Mouse (Mus musculus): ENCODE measurements at regions not wholly inside any gene's neighbourhood (a gene's known extent, or its start where the extent isn't known, plus 50 kb on each side); places are given as distances from the start of the nearest gene placed in this dataset.
"Not testable (repeated sequence)": the region's sequence is repeated elsewhere in the genome, so short reads cannot be mapped to it uniquely, and the experiment has no call there.

DNA sequence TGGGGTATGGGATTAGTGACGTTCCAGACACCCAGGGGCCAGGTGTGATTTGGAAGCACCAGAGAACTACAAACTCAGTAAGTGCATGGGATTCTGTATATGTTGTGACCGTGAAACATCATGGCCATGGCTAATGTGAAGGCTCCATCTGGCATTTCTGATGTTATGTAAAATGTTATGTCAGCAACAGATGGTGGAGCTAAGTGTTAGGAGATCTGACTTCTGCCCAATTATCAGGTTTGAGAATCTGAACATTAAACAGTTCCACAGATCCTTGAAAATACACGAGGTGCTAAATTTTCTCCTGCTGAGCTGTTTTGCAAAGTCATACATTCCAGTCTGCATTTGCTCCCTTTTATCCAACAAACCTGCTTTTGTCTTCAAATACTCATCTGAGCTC, 223.6 kb upstream of the Egfl6 start:
- peaks cover 21% of the 10 kb centered on the region for H3K4me1 ChIP-seq
- no peak overlapping the region for H3K4me3 ChIP-seq (replicated peaks)
- H3K36me3 ChIP-seq (replicated peaks; ENCODE audit: low read length): no peaks in the 10 kb centered on the region
- TF ChIP-seq FLI1 (IDR thresholded peaks at IDR 0.05; ENCODE audit: low read length): no peak
- no peak for TF ChIP-seq GATA1 (IDR thresholded peaks at IDR 0.05; ENCODE audit: borderline replicate concordance, low read length)
- no peaks in the 10 kb centered on the region for H3K9me3 ChIP-seq
- H3K27me3 ChIP-seq (replicated peaks): peaks cover 7% of the 10 kb centered on the region

DNA sequence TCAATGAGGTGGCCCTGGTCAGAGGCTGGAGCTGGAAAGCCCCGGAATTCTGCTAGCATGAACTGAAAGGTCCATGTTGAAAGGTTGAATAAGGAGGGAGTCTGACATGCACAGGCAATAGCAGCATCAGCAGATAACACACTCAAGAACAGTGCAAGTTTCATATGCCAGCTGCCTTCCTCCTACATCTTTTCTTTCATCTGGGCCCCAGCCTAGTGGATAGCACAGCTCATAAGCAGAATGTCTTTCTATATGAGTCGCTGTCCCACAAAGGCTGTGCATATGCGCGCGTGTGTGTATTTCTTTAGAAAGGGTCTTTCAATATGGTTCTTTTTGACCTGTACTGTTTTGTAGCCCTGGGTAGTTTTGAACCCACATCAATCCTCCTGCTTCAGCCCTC, 222.7 kb upstream of the Egfl6 start:
- Histone ChIP-seq H3K4me1 (peaks cover 28% of the 10 kb centered on the region), H3K4me3 (replicated peaks) (no peak overlapping the region)

DNA sequence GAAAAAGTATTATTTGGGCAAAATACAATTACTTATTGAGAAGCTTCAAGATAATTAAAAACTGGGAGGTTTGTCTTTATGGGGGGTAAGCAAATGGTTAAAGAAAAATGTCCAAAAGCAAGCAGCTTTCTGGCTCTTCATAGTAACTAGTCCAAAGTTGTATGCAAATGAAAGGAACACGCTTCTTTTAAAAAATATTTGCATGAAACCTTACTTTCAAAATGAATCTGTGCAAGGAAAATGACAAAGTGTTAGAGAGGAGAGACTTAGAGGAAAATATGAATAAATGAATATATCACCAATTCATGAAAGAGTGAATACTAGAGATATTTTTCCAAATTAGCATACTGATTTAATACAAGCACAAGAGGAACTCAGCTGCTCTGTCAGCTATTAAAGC, 220.4 kb upstream of the Egfl6 start:
- Histone ChIP-seq H3K4me3 (replicated peaks) (no peak overlapping the region), H3K4me1 (peaks cover 45% of the 10 kb centered on the region), H3K27me3 (replicated peaks) (peaks cover 9% of the 10 kb centered on the region), H3K36me3 (replicated peaks; ENCODE audit: low read length) (no peaks in the 10 kb centered on the region), H3K9me3 (no peaks in the 10 kb centered on the region)
- TF ChIP-seq FLI1 (IDR thresholded peaks at IDR 0.05; ENCODE audit: low read length) (no peak), GATA1 (IDR thresholded peaks at IDR 0.05; ENCODE audit: borderline replicate concordance, low read length) (no peak)

More for the DNA sequence above, 222.7 kb upstream of the Egfl6 start:
- TF ChIP-seq FLI1 (IDR thresholded peaks at IDR 0.05; ENCODE audit: low read length) (no peak), GATA1 (IDR thresholded peaks at IDR 0.05; ENCODE audit: borderline replicate concordance, low read length) (no peak)
- Histone ChIP-seq H3K36me3 (replicated peaks; ENCODE audit: low read length) (no peaks in the 10 kb centered on the region), H3K9me3 (no peaks in the 10 kb centered on the region), H3K27me3 (replicated peaks) (peaks cover 7% of the 10 kb centered on the region)

DNA sequence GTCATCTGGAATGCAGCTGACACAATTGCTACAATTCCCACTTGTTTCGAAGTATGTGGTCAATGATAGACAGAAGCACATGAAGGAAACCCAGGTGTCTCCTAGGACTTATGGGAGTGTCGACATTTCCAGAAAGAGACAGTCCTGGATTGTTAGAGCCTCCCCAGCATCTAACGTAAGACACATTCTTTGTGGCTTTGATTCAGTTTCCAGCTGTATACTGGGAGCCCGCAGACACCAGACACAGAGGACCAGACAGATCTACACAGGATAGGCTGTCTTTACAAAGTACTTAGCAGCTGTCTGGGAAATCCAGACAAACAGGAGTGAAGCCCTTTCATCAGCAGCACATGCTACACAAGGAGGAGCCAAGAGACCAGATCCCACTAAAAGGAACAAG, 220.0 kb upstream of the Egfl6 start:
- H3K4me3 ChIP-seq (replicated peaks): no peak overlapping the region
- no peaks in the 10 kb centered on the region for H3K36me3 ChIP-seq (replicated peaks; ENCODE audit: low read length)
- peaks cover 9% of the 10 kb centered on the region for H3K27me3 ChIP-seq (replicated peaks)
- no peak for TF ChIP-seq FLI1 (IDR thresholded peaks at IDR 0.05; ENCODE audit: low read length)
- no peak for TF ChIP-seq GATA1 (IDR thresholded peaks at IDR 0.05; ENCODE audit: borderline replicate concordance, low read length)
- no peaks in the 10 kb centered on the region for H3K9me3 ChIP-seq
- H3K4me1 ChIP-seq: peaks cover 47% of the 10 kb centered on the region

DNA sequence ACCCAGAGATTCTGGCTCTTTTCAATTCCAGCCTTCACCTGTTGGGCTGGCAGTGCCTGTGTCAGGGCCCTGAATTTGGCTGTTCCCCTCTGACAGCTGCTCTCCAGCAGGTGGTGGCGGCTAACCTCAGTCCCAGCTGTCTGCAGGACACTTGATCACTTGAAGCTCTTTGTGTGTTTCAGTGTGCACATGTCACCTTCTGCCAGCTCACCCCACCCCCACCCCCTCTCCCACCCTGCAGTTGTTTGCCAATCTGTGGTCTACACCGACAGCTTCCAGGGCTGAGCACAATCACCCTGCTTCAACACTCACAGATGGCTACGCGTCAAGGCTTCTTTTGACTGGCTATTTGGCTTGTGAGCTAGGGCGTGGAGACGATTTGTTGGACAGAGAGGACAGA, 217.7 kb upstream of the Egfl6 start:
- no peaks in the 10 kb centered on the region for H3K9me3 ChIP-seq
- TF ChIP-seq GATA1 (IDR thresholded peaks at IDR 0.05; ENCODE audit: borderline replicate concordance, low read length): no peak
- TF ChIP-seq FLI1 (IDR thresholded peaks at IDR 0.05; ENCODE audit: low read length): no peak
- H3K27me3 ChIP-seq (replicated peaks): peaks cover 8% of the 10 kb centered on the region
- no peaks in the 10 kb centered on the region for H3K36me3 ChIP-seq (replicated peaks; ENCODE audit: low read length)
- no peak overlapping the region for H3K4me3 ChIP-seq (replicated peaks)
- peaks cover 41% of the 10 kb centered on the region for H3K4me1 ChIP-seq

DNA sequence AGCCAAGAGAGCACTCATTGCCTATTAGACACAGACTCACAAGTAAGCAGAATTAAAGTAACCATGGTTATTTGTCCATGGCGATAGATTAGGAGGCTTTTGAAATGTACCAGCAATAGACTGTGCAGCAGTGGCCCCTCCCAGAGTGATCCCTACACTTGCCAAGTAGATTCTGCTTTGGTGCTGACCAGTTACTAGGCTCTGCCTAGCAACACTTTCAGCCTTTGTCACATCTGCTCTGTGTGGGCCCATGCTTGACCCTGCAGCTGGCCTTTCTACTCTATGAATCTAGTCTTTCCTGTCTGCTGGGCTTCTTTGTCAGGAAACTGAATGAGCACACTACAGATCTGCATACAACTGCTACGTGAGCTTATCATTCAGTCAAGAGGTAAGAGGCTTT, 215.5 kb upstream of the Egfl6 start:
- no peaks in the 10 kb centered on the region for H3K9me3 ChIP-seq
- H3K27me3 ChIP-seq (replicated peaks): peaks cover 6% of the 10 kb centered on the region
- TF ChIP-seq GATA1 (IDR thresholded peaks at IDR 0.05; ENCODE audit: borderline replicate concordance, low read length) (no peak), FLI1 (IDR thresholded peaks at IDR 0.05; ENCODE audit: low read length) (no peak)
- H3K4me3 ChIP-seq (replicated peaks): no peak overlapping the region
- peaks cover 47% of the 10 kb centered on the region for H3K4me1 ChIP-seq
- no peaks in the 10 kb centered on the region for H3K36me3 ChIP-seq (replicated peaks; ENCODE audit: low read length)

DNA sequence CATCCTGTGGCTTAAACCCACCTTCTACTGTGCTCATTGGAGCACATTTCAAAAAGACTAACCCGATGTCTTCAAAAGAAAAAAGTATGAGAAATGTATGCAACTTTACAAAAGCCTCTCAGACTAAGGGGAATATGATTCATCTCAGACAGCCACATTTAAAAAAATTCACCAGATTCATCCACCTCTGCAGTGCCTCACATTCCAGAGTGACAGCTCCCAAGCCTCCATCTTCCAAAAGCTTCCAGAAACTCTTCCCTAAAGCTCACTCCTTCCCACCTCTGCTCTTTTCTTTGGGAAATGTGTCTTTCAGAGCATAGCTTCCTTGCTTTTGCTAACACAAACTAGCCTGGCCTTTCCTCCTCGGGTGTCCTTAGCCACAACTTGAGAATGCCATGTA, 210.1 kb upstream of the Egfl6 start:
- Histone ChIP-seq H3K4me1 (peaks cover 15% of the 10 kb centered on the region), H3K27me3 (replicated peaks) (peaks cover 5% of the 10 kb centered on the region), H3K9me3 (peaks cover 6% of the 10 kb centered on the region), H3K36me3 (replicated peaks; ENCODE audit: low read length) (peaks cover 11% of the 10 kb centered on the region), H3K4me3 (replicated peaks) (no peak overlapping the region)
- no peak for TF ChIP-seq FLI1 (IDR thresholded peaks at IDR 0.05; ENCODE audit: low read length)
- TF ChIP-seq GATA1 (IDR thresholded peaks at IDR 0.05; ENCODE audit: borderline replicate concordance, low read length): no peak

DNA sequence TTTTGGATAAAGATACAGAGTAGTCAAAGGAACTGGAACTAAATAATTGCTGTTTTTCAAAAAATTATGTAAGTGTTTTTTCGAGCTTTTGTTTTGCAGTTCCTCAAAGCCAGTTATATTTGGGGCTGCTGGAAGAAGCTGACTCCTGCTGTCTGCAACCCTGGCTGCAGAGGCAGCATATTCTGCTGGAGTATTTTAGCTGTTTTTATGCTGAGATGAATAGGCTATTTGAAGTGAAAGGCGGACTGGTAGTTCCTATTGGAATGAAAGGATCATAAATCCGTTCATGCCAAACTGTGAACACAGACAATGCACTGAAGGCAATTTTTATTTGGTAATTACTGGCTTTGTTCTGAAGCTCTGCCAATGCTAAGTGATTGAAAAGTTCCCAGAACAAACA, 203.5 kb upstream of the Egfl6 start:
- Histone ChIP-seq H3K4me3 (replicated peaks) (no peak overlapping the region), H3K27me3 (replicated peaks) (peaks cover 2% of the 10 kb centered on the region), H3K9me3 (peaks cover 6% of the 10 kb centered on the region), H3K4me1 (peaks cover 30% of the 10 kb centered on the region), H3K36me3 (replicated peaks; ENCODE audit: low read length) (peaks cover 11% of the 10 kb centered on the region)
- TF ChIP-seq GATA1 (IDR thresholded peaks at IDR 0.05; ENCODE audit: borderline replicate concordance, low read length): no peak
- TF ChIP-seq FLI1 (IDR thresholded peaks at IDR 0.05; ENCODE audit: low read length): no peak

DNA sequence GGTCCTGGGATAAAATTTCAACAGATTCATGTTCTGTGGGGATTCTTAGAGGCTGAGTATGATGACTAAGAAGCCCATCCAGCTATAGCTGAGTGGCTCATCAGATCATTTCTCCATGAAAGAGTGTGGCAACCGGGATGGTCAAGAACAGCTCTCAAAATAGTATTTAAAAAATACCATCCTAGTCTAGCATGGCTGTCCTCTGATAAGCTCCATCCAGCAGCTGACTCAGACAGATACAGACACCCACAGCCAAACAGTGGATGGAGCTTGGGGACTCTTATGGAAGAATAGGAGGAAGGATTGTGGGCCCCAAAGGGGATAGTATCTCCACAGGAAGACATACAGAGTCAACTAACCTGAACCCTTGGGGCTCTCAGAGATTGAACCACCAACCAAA, 201.6 kb upstream of the Egfl6 start:
- H3K4me1 ChIP-seq: peaks cover 43% of the 10 kb centered on the region
- H3K36me3 ChIP-seq (replicated peaks; ENCODE audit: low read length); H3K4me3 ChIP-seq (replicated peaks); H3K9me3 ChIP-seq; H3K27me3 ChIP-seq (replicated peaks): not testable (repeated sequence)

DNA sequence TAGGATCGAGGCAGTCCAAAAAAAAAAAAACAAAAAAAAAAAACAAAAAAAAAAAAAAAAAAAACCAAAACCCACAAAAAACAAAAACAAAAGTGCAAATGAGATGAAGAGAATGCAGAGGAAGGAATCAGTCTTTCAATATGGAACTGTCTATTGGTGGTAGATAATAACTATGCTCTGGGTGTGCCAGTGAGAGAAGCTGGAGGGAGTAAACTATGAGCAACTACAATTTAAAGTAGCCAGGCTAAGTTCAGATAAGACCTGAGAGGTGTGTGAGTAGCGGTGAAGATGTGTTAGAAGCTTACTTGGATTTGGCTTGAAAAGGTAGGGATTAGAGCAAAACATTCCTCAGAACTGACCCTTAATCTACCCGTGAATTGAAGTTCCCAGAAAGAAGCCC, 200.1 kb upstream of the Egfl6 start:
- Histone ChIP-seq H3K36me3 (replicated peaks; ENCODE audit: low read length) (no peaks in the 10 kb centered on the region), H3K4me3 (replicated peaks) (no peak overlapping the region), H3K27me3 (replicated peaks) (no peaks in the 10 kb centered on the region), H3K4me1 (peaks cover 43% of the 10 kb centered on the region), H3K9me3 (no peaks in the 10 kb centered on the region)
- TF ChIP-seq FLI1 (IDR thresholded peaks at IDR 0.05; ENCODE audit: low read length): no peak
- no peak for TF ChIP-seq GATA1 (IDR thresholded peaks at IDR 0.05; ENCODE audit: borderline replicate concordance, low read length)

DNA sequence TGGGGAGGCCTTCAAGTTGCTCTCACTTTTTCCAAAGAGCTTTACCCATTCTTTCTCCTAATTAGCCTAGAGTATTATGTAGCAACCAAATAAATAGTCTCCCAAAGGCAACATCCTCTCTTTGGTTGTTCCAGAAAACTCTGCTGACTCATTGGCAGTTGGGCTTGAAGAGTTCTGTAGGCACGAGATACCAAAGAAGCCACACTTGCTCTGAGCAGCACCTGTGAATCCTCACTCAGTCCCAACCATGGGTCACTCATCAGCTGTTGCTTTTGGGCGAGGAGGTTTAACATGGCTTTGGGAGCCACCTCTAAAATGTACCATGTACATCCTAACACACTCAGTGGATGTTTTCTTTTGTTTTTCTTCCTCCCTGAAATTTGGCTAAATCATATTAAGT, 197.9 kb upstream of the Egfl6 start:
- peaks cover 52% of the 10 kb centered on the region for H3K4me1 ChIP-seq
- no peaks in the 10 kb centered on the region for H3K27me3 ChIP-seq (replicated peaks)
- no peaks in the 10 kb centered on the region for H3K36me3 ChIP-seq (replicated peaks; ENCODE audit: low read length)
- no peak overlapping the region for H3K4me3 ChIP-seq (replicated peaks)
- TF ChIP-seq FLI1 (IDR thresholded peaks at IDR 0.05; ENCODE audit: low read length) (no peak), GATA1 (IDR thresholded peaks at IDR 0.05; ENCODE audit: borderline replicate concordance, low read length) (no peak)
- H3K9me3 ChIP-seq: no peaks in the 10 kb centered on the region
